Mouse (Mus musculus) frontal cortex, postnatal 14 days (tissue): ENCODE measurements at regions not wholly inside any gene's neighbourhood (a gene's known extent, or its start where the extent isn't known, plus 50 kb on each side); places are given as distances from the start of the nearest gene placed in this dataset.
A peak's percentile ranks its signal among the peaks of the same experiment; 100 is the strongest.

Source experiments
- DNase-seq, 2 experiments: peaks; one replicate each; pipeline ENCODE4 v3.0.0; 2022; ENCODE audit warnings: low spot score in 2 of 2

DNA sequence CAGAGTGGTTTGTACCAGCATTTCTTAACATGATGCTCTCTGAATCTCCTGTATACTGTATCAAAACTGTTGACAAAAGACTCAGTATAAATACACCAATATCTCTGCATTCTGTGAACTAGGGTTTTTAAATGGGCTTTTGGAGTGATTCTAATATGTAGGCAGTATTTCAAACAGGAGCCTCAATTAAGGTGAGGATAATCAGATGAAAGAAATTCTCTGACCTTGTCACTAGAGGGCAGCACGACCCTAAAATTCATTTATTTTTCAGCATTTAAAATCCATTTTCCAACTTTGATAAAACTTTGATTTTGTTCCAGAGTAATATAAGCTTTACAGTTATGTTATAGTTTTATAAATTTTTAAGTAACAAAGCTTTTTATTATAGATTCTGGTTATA lies 114.5 kb downstream of the Rfx6 start:
- DNase-seq: no peak

DNA sequence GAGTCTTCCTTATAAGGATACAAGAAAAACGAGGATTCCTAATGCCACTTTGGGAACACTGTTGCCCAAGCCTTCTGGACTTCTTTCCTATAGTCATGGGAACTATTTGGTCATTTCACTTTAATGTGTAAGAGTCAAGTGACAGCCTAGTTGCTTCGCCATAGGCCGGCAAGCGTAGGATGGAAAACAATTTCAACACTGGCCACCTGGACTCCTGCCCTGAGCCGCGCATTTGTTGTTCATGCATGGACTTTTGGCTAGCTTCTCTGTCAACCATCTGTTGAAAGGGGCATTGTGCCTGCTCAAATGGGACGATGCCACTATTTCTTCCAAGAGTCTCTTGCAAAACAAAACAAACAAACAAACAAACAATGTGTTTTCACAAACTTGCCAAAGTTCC lies 116.3 kb downstream of the Rfx6 start:
- no peak for DNase-seq

DNA sequence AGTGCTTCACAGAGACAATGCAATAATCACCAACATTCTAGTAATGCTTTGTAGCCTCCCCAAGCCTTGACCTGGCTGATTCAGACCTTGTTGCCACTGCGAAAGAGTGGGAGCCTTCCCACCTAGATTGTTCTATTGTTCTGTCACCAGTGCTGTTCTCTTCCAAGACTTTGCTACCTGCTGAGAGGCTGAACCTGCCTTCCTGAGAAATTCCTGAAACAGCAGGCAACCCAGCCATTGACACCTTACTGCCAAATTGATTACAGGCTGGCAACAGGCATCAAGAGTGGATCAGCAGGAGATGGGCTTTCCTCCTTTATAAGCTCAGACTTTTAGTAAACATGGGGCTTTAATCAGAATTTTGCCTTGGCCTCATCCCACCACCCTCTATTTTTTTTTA lies 139.1 kb downstream of the Rfx6 start:
- DNase-seq: no peak

- DNase-seq: no peak
Measured at GRCm38 (mm10) chr10:51823900-51824299, 146.3 kb downstream of the Rfx6 start.

- no peak for DNase-seq
Measured at GRCm38 (mm10) chr10:51826431-51826964, 148.9 kb downstream of the Rfx6 start.

DNA sequence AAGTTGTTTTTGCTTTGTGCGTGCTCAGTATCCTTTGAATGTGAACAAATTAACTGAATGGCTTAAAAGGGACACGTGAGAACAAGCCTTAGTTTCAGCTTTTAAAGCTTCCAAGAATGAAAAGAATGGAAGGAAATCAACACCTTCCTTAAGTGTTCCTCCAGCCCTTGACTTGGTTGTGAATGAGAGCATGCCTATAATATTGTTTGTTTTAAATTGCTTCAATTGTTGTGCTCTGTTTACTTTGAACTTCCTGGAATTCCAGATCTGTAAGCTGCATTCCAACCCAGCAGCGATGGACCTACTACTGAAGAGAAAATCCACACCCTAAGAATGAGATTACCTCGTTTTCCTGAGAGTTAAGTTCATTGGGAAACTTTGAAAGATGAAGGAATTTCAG lies 154.9 kb downstream of the Rfx6 start:
- DNase-seq: no peak

- DNase-seq: no peak
Measured at GRCm38 (mm10) chr10:51843099-51843498, 165.5 kb downstream of the Rfx6 start.

- no peak for DNase-seq
Measured at GRCm38 (mm10) chr10:51846287-51846686, 168.7 kb downstream of the Rfx6 start.

DNA sequence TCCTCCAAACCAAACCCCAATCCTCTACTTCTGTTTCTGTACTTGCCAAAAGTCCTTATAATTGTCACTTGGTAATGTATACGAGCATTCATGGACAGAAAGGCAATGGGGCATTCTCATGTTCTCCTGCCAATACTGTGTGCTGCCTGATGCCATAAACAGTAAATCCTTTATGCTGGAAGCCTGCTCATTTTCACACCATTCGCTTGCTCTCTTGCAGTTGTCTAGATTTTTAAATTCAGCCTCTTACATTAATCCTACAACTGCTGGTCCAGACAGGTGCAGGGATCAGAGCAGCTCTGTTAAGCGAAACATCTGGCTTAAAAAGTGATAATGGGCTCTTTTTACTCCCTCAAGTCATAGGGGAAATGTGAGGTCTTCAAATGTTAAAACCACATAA lies 152.9 kb upstream of the Vgll2 start:
- DNase-seq: no peak

GRCm38 (mm10) chr10:51911066-51911691 lies 111.1 kb upstream of the Vgll2 start:
- DNase-seq: no peak

- no peak for DNase-seq
Measured at GRCm38 (mm10) chr10:51912096-51912495, 110.2 kb upstream of the Vgll2 start.

DNA sequence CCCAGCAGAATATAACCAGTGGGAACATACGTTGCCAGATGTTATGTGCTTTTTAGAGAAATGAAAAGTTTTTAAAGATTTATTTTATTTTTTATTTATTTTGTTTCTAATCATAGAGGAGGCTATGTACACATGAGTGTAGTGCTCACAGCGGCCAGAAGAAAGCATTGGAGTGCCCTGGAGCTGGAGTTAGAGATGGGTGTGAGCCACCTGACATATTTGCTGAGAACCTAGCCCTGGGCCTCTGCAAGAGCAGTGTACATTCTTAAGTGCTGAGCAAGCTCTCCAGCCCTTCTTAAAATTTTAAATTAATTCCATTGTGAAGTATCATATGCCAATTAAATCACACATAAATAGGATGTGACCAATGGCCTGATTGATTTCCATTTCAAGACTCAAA lies 95.7 kb upstream of the Vgll2 start:
- no peak for DNase-seq

DNA sequence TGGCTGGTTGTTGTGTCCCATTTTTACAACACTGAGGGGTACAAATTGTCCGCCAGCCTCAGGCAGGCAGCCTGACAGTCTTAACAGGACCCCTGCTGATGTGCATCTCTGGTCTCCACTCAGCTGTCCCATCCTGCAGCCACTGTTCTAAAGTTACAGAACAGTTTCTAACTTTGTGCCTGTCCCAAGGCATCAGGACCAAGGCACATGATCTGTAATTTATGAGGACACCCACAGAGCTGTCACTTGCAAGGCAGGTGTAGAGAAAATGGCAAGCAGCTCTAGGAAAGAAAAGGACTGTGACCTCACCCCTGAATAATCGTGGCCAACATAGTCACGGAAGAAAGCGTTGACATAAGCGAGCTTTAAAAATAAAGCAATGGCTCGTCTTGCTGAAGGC lies 93.0 kb upstream of the Vgll2 start:
- DNase-seq: no peak

DNA sequence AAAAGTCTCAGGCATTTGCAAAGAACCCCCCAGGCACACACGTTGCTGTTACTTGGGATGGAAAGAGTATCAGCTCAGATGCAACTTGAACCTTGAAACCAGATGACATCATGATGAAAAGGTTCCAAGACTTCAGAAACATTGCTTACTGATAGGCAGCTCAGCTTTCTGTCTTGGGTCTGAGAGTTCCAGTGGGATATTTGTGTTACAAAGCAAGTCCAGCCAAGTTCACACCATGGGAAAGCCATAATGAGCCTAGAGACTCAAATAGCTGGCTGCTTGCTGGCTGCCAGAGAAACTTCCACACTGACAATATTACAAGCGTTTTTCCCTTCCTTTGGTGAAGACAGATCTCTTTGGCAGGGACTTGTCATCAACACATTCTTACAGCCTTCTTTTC lies 92.0 kb upstream of the Vgll2 start:
- no peak for DNase-seq

GRCm38 (mm10) chr10:51930696-51931095 lies 91.6 kb upstream of the Vgll2 start:
- DNase-seq: no peak

DNA sequence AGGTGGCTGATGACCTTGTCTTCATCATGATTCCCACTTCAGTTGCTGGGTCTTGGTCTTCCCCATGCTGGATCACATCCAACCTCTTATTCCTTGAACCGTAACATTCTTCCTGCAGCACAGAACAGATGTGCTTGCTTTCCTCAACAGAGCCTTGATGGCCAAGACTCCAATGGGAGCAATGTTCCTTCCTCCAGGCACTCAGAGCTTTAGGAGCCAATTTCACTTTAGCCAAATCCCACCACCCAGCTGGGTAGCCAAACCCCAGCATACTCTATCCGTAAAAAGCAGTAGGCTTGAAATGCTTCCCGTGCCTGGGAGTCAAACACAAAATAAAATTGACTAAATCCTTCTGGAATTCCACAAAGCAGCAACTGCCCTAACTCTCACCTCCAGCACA lies 86.8 kb upstream of the Vgll2 start:
- DNase-seq: no peak

DNA sequence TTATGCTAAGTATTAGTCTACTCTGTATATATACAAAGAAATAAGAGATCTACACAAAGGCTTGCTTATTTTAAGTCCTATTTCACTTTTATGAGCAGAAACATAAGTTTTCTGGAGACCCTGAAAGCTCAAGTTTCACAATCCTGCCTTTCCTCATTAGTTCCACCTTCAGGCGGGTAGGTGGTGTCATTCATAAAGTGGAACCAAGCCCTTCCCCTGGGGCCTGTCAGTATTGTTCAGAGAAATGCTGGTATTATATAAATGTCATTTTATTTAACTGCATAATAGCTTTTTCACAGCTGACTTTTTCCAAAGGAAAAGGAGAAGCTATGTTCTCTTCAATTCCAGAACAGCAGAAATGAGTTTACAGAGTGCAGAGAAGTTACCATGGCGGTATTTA lies 81.1 kb upstream of the Vgll2 start:
- no peak for DNase-seq

GRCm38 (mm10) chr10:51945701-51946100 lies 76.6 kb upstream of the Vgll2 start:
- peak; percentile 8 to 9 for DNase-seq

GRCm38 (mm10) chr10:51946189-51946588 lies 76.1 kb upstream of the Vgll2 start:
- no peak for DNase-seq

- DNase-seq: no peak
Measured at GRCm38 (mm10) chr10:51946881-51947280, 75.4 kb upstream of the Vgll2 start.

GRCm38 (mm10) chr10:51950016-51950415 lies 72.3 kb upstream of the Vgll2 start:
- no peak for DNase-seq

DNA sequence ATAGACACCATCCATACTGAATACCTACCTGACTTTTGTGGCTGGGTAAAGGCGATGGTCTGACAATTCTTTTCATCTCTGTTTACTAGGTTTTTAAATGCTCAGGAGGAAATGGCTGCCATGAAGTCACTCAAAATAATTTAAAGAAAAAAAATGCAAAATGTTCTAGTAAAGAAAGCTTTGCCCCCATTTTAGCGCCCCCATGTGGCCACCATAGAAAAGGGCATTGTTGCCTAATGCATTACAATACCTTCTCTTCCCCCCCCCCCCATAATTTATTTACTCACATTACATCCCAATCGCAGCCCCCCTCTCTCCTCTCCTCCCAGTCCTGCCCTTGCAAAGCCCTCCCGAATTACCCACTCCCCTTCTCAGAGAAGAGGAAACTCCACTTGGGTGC lies 70.3 kb upstream of the Vgll2 start:
- no peak for DNase-seq

DNA sequence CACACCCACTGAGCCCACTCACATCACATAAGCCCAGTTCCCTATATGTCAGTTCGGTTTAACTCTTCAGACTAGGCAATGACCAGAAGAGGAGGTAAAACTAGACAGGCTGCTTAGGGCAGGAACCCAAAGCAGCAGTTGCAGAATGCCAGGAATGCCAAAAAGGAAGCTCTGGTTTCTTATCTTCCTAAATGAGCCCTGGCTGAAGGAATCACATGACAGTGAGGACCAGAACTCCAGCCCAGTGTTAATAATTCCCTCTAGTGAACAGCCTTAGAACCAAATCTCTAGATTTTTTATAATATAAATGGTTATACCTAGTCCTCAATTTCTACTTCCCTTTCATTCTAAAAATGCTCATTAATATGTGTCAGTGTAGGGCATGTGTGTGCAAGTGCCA lies 65.8 kb upstream of the Vgll2 start:
- no peak for DNase-seq

DNA sequence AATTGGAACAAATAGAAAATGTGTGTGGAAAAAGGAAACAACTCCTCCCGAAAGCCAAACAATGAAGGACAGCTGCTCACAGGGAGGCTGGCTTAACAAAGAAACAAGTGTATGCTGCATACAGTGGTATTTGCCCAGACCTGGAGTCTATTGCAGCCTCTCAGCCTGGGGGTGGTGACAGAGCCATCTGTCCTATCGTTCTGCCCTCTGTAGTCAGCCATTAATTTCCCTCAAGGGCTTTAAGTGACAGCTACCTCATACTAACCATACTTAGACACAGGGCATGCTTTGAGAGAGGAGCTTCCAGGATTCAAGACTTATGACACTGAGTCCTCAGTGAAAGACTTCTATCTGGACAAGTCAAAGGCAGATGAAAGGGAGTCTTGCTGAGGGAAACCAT lies 60.8 kb upstream of the Vgll2 start:
- DNase-seq: no peak
